Mouse (Mus musculus) large intestine, adult 2 months (tissue): ENCODE measurements around the gene Dnph1. TPM values are rescaled to one million over a fixed set of nuclear protein-coding genes. Genes with fewer than 3 reads are reported as not detected.
A peak's percentile ranks its signal among the peaks of the same experiment; 100 is the strongest.

Experiments
- DNase-seq: peaks from one replicate; pipeline ENCODE4 v3.0.0-alpha.2; 2012; ENCODE audit warnings: low read depth, low spot score
- WGBS: fragments of 180-500 bp; shearing (Covaris S2); methylation state at CpG from one replicate; pipeline ENCODE4 v1.1.7; 2018; 5-methylcytosine and 5-hydroxymethylcytosine counted together
- polyA plus RNA-seq: library from polyadenylated mRNA; depleted of rRNA; stranded (reverse); fragments of >200 nt; gene quantifications from 2 replicates; pipeline ENCODE4 v1.2.3, GENCODE M21; 2012; rRNA removed

Dnph1 gene
- 7.1 and 8.1 TPM in 2 replicates for polyA plus RNA-seq

DNA sequence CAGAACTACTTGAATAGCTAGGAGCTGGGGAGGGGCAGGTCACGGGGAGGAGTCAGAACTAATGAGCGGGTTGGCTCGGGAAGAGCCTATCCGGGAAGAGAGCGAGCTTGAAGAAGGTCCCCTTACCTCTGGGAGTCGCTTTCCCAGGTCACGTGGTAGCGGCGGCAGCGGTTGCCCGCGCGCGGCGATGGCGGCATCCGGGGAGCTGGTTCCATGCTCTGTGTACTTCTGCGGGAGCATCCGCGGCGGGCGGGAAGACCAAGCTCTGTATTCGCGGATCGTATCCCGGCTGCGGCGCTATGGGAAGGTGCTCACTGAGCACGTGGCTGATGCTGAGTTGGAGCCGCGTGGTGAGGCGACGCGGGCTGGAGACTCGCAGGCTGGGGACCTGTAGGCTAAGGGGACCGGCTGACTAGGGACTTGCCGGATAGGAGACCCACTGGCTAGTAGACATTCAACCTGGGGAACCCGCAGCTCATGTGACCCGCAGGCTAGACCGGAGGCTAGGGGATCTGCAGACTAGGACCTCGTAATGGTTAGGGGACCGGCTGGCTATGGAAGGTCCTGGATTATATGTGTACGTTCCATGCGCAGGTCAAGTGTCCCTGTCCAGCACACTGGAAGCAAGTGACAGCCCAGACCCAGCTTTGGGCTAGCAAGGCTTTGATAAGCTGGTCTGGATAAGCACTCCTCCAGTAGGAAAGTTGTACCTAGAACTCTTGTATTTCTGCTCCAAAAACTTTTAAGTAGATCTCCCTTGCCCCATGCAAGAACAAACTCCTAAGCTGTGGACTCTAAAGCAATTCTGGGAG, at the start of gene Dnph1:
Dnph1 (plus strand) TSS at position 89 of the 812 bp plus-strand sequence.
- DNase-seq: peak; percentile 19
- under 1% methylated on average over 44 of the region's 44 CpGs for WGBS

DNA sequence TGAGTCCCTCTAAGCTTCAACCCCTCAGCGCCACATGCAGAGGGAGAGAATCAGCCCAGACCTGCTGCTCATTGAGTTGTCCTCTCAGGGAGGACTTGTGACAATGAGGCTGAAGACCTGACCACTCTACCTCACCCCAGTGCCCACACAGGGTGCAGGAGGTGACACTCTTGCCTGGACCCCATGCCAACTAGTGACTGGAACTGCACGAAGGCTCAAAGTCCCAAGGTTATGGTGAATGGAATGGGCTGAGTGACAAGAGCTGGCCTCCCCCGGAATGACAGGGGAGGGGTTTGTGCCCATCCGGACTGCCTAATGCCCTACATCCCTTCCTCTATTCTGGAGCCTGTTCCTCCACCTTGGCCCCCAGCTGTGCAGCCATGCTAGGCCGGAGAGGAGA, 43.8 kb upstream of the Dnph1 start:
- DNase-seq: no peak
- 46% methylated on average over 5 of the region's 5 CpGs for WGBS

GRCm38 (mm10) chr17:46453302-46453948, 43.1 kb upstream of the Dnph1 start:
- WGBS: 21% methylated on average over 13 of the region's 13 CpGs
- no peak for DNase-seq

- WGBS: 5% methylated on average over 26 of the region's 26 CpGs
Observed at GRCm38 (mm10) chr17:46453970-46454411, 42.5 kb upstream of the Dnph1 start.

DNA sequence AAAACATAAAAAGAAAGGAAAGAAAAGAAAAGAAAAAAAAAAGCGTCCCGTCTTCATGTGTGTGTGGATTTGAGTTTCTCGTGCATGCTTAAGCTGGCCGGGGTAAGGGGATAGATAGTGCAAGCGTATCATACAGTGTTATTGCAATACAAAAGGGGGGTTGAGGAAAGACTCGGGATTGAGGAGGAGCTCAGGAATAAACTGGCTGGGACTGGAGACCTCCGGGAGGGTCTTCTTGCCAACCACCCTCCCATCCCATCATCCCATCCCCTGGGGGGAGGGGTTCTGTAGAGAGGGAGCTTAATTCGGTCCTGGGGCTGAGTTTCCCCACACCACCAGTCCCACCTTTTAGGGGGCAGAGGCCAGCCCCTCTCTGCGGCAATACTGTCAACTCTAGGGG, 42.0 kb upstream of the Dnph1 start:
- no peak for DNase-seq
- 10% methylated on average over 9 of the region's 9 CpGs for WGBS

More at GRCm38 (mm10) chr17:46453970-46454411, 42.5 kb upstream of the Dnph1 start:
- DNase-seq: no peak

GRCm38 (mm10) chr17:46455110-46455691, 41.3 kb upstream of the Dnph1 start:
- WGBS: 2% methylated on average over 33 of the region's 33 CpGs
- no peak for DNase-seq

DNA sequence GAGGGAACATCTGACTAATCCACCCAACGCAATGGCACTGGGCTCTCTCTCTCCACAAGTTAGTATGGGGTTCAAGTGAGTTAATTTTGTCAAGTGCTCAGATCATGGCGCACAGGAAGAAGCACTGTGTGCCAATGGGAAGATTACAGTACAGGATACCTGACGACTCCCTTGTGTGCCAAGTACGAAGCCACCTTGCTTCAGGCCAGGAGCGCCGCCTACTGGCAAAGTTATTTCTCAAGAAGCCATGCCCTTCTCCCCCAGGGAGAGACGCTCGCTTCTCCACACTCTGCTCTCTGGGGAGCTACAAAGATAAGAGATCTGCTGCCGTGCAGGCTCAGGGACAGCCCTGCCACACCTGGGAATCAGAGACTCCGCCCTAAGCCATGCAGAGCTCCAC, 38.7 kb upstream of the Dnph1 start:
- WGBS: 8% methylated on average over 10 of the region's 10 CpGs
- DNase-seq: peak; percentile 4

DNA sequence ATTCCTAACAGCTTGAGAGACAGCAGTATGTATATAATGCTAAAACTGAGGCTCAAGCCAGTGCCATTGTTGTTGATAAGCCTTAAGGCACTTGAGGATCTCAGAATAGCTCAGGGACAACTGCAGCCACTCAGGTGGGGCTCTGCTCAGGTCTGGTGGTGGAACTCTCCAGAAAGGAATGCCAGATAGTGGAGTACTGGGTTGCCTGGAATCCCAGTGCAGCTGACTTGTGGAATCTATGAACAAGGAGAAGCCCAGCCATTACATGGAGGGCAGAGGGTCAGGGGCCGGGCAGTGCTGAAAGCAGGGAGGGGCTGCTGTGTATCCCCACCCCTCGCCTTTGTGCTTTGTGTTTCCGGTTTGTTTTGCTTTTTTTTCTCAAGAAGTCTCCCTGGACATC, 38.1 kb upstream of the Dnph1 start:
- DNase-seq: no peak

DNA sequence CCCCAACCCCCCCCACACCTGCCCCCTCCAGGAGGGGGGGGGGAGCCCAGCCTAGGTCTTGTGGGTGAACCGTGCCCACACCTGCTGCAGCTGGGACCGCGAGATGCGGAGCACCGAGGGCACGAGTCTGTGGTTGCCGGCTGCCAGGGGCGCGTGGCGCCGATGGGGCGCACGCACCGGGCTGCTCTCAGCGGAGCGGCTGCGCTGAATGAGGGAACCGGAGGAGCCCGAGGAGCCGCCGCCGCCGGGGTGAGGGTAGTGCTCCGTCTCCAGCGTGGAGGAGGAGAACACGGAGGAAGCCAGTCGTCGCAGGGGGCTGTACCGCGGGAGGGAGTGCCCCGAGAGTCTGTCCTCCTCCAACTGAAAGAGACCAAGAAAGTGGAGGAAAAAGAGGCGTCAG, 35.8 kb upstream of the Dnph1 start:
- no peak for DNase-seq

More for the DNA sequence above, 38.1 kb upstream of the Dnph1 start:
- 18% methylated on average over 3 of the region's 3 CpGs for WGBS

GRCm38 (mm10) chr17:46461347-46461746, 35.2 kb upstream of the Dnph1 start:
- 10% methylated on average over 8 of the region's 8 CpGs for WGBS
- no peak for DNase-seq

More for the DNA sequence above, 35.8 kb upstream of the Dnph1 start:
- under 1% methylated on average over 32 of the region's 32 CpGs for WGBS

DNA sequence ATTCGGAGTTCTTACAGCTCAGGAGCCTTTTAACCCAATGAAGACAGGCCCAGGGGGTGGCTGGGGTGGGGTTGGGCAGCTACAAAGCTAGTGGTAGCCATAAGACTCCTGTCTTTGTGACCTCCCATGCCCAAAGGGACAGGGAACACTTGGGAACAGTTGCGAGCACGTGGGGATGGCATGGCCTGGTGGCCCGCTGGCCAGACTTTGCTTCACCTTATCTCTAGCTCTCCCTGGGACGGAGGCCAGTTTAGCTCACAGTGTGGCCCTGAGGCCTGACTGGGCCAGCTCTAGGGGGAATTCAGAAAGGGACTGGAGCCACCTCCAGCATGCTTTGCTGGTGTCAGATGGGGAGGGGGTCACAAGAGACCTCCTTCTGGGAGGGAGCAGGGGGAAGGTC, 34.3 kb upstream of the Dnph1 start:
- WGBS: 61% methylated on average over 5 of the region's 5 CpGs
- no peak for DNase-seq

- 77% methylated on average over 9 of the region's 9 CpGs for WGBS
Observed at GRCm38 (mm10) chr17:46467830-46468229, 28.7 kb upstream of the Dnph1 start.

GRCm38 (mm10) chr17:46476601-46477000, 19.9 kb upstream of the Dnph1 start:
- DNase-seq: no peak
- 47% methylated on average over 8 of the region's 8 CpGs for WGBS

More at GRCm38 (mm10) chr17:46467830-46468229, 28.7 kb upstream of the Dnph1 start:
- DNase-seq: no peak

- DNase-seq: no peak
- WGBS: 77% methylated on average over 15 of the region's 15 CpGs
Observed at GRCm38 (mm10) chr17:46477286-46477685, 19.2 kb upstream of the Dnph1 start.

GRCm38 (mm10) chr17:46483561-46484001, 12.9 kb upstream of the Dnph1 start:
- WGBS: 3% methylated on average over 16 of the region's 16 CpGs
- peak; percentile 21 for DNase-seq

DNA sequence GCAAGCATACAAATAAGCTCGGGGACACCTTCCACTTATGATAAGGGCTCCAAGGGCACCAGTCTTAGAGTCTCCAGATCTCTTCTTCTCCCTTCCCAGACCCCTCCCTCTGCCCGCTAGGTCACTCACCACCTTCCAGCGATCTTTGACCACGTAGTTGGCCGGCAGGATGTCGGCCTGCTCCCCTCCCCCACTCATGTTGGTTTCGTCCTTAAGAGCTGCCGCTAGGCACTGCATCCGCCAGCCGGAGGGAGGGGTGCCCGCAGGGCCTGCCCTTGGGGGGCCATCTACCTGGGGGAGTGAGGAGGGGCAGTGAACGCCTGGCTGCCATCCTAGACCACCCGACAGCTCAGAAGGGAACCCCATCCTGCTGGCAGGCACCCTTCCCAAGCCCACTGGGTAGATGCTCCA, 12.5 kb upstream of the Dnph1 start:
- 2% methylated on average over 13 of the region's 13 CpGs for WGBS
- DNase-seq: no peak

DNA sequence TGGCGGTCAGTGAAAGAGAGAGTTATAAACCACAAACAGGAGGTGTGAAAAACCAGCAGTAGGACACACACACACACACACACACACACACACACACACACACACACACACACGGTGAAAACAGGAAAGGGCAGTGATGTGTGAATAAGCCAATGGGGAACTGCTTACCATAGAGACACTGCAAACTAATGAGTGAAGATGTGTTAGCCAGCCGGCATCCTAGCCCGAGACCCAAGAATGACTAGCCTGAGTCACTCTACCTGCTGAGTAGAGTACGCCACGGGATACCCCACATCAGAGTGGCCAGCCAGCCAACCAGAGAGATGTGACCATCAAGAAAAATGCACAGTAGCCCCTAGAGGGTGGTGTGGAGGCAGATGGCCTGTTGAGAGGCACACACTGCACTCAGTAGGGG, 12.0 kb upstream of the Dnph1 start:
- DNase-seq: no peak
- WGBS: 18% methylated on average over 6 of the region's 6 CpGs

DNA sequence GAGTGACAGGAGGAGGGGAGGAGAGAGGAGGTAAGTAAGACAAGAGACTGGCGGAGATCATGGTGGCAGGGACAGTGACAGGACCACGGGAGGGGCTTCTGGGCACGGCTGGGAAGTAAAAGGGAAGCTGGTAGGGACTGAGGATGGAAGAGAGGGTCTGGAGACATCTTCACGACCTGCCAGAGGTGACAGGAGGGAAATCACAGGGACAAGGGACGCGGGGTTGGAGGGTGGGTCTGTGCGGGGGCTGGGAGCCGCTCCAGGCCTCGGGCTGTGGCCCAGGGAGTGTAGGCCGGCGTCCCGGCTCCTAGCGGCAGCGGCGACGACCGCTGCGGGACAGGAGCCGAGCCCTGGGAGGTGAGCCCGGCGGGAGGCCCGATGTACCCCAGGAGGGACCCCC, 9.5 kb upstream of the Dnph1 start:
- WGBS: 7% methylated on average over 19 of the region's 22 CpGs

GRCm38 (mm10) chr17:46487431-46487830, 9.1 kb upstream of the Dnph1 start, which contains the start of gene Ttbk1:
Ttbk1 (minus strand) TSS chr17:46487675.
- 3% methylated on average over 32 of the region's 49 CpGs for WGBS
- no peak for DNase-seq

More for the DNA sequence above, 9.5 kb upstream of the Dnph1 start:
- no peak for DNase-seq

DNA sequence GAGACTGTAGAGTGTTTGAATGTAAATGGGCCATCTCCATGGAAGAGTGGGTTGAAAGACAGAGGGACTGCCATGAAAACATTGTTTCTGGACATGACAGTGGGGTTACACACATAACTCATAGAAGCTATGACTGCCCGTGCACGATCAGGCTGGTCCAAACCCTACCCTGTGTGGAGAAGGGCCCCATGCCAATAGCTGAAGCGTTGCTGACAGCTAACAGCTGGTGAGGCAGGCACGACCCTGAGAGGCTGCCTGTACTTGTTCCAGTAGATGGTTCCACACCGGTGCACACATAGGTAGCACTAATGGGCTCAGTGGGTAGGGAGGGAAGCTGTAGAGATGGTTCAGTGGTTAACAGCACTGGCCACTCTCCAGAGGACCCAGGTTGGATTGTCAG, 1.0 kb upstream of the Dnph1 start:
- no peak for DNase-seq

More for the DNA sequence above, 1.0 kb upstream of the Dnph1 start:
- WGBS: 75% methylated on average over 5 of the region's 5 CpGs
